Mouse (Mus musculus): ENCODE results near the gene Nfam1. TPM values are rescaled to one million over a fixed set of nuclear protein-coding genes. Genes with fewer than 3 reads are reported as not detected.
A peak's percentile ranks its signal among the peaks of the same experiment; 100 is the strongest.

The Nfam1 gene
- polyA plus RNA-seq, 1 experiment from 2014 or later, result 7.4 TPM

DNA sequence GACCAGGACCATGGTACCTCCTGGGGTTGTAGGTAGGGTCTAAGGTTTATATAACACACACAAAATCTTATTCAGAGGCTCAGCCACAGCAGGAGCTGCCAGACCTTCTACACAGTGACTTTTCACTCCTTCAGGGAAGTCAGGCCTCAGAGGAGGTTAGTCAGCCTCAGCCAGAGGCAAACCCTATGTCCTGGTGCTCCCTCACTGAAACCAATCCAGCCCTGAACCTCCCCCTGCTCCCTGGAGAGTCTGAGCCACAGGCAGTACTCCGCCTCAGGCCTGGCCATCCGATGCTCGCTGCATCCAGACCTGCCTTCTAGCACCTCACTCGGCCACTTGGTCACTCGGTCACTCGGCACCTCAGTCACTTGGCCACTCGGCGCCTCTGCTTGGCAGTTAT is 82.9 kb downstream of the Nfam1 start:
- Histone ChIP-seq H3K27ac (ENCODE audit: low read length) (no peak overlapping the region), H3K27me3 (ENCODE audit: control insufficient read depth, insufficient read depth, low read length) (no peaks in the 10 kb centered on the region; the same call in 1 of the 2 replicates), H3K9me3 (replicated peaks; ENCODE audit: control insufficient read depth, low read length) (no peaks in the 10 kb centered on the region), H3K4me1 (ENCODE audit: control insufficient read depth, insufficient read depth, low read length) (peaks cover 37% of the 10 kb centered on the region), H3K4me2 (ENCODE audit: low read depth, low read length) (no peak overlapping the region), H3K9ac (ENCODE audit: low read length) (no peak overlapping the region; the same call in 1 of the 2 replicates), H3K36me3 (ENCODE audit: control insufficient read depth, insufficient read depth, low read length) (no peaks in the 10 kb centered on the region), H3K4me3 (replicated peaks; ENCODE audit: low read length) (no peak overlapping the region)
- 72% methylated on average over 8 of the region's 8 CpGs for WGBS
- ATAC-seq (ENCODE audit: insufficient read depth, low FRiP score), result no peak

DNA sequence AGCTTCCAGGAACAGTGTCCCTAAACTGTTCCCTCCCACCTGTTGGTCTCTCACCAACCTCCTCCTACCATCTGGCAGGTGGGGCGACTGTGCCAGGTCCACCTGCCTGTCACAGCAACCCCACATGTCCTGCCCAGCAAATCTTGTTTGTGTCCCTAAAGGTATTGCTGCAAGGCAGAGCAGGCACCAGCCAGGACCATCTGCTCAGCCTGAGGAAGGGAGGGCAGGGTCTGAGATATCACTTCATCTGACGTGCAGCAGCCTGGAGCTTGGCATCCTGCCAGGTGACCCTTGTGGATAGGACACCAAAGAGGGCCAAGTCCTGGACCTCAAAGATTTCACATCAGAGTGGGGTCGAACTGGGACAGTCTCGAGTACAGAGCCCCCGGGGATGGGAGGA is 85.7 kb downstream of the Nfam1 start:
- Histone ChIP-seq H3K9me3 (replicated peaks; ENCODE audit: control insufficient read depth, low read length) (no peaks in the 10 kb centered on the region), H3K27ac (ENCODE audit: low read length) (no peak overlapping the region), H3K4me1 (ENCODE audit: control insufficient read depth, insufficient read depth, low read length) (peaks cover 45% of the 10 kb centered on the region), H3K36me3 (ENCODE audit: control insufficient read depth, insufficient read depth, low read length) (no peaks in the 10 kb centered on the region), H3K4me2 (ENCODE audit: low read depth, low read length) (no peak overlapping the region), H3K4me3 (replicated peaks; ENCODE audit: low read length) (no peak overlapping the region), H3K27me3 (ENCODE audit: control insufficient read depth, insufficient read depth, low read length) (no peaks in the 10 kb centered on the region), H3K9ac (ENCODE audit: low read length) (no peak overlapping the region)
- WGBS, result 61% methylated on average over 5 of the region's 5 CpGs
- no peak for ATAC-seq (ENCODE audit: insufficient read depth, low FRiP score)

DNA sequence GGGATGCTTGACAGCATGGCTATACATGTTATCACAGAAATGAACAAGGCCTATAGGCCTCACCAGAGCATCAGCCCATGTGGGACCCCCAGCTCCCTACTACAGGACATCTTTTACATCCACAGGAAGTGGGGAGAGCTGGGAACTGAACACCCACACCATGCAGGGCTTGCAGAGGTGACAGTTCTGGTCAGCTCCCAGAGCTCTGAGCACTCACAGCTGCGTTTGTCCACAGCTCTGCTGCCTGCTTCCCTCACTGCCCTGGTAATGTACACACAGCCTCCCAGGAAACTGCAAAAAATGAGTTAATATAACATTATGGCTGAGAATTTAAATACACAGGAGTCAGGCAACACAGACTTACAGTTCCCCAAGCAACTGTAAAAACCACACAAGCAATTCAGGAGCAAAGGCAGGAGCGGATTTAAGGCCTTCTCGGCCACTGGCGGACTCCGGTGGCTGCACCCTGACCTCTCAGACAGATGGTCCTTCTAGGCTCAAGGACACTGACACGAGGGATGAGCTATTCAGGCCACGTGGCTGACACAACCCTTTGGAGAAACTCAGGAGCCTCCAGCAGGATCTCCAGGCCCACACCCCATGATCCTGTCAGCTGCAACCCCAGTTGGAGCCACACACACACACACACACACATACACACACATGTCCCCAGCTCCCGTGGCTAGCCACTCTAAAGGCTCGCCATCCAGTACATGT is 88.5 kb downstream of the Nfam1 start:
- WGBS, result 45% methylated on average over 9 of the region's 9 CpGs
- H3K4me3 ChIP-seq (replicated peaks; ENCODE audit: low read length), result no peak overlapping the region
- H3K27me3 ChIP-seq (ENCODE audit: control insufficient read depth, insufficient read depth, low read length), result no peaks in the 10 kb centered on the region
- no peak for ATAC-seq (ENCODE audit: insufficient read depth, low FRiP score)
- H3K27ac ChIP-seq (ENCODE audit: low read length), result peak overlapping the region; percentile 48
- H3K4me2 ChIP-seq (ENCODE audit: low read depth, low read length), result no peak overlapping the region
- peaks cover 54% of the 10 kb centered on the region for H3K4me1 ChIP-seq (ENCODE audit: control insufficient read depth, insufficient read depth, low read length)
- H3K9me3 ChIP-seq (replicated peaks; ENCODE audit: control insufficient read depth, low read length), result no peaks in the 10 kb centered on the region
- peak overlapping the region; percentile 37 for H3K9ac ChIP-seq (ENCODE audit: low read length)
- H3K36me3 ChIP-seq (ENCODE audit: control insufficient read depth, insufficient read depth, low read length), result no peaks in the 10 kb centered on the region

Small RNAs within 50 kb of the gene (microRNA-seq; reads per million reads assigned to microRNA genes)
- gene Mir3080, result 10.6 reads per million, percentile 32 among the genes with 10 or more reads in this experiment

Other genes with a start within 250 kb of the Nfam1 start
- 24.4 and 34.2 TPM in 2 replicates for gene Cyp2d26, start 239.0 kb downstream of the Nfam1 start, polyA plus RNA-seq (2015; fragmentation: Nextera tagmentation; extraction: Ambion mirVana)
- gene Tcf20, start 45.4 kb downstream of the Nfam1 start, polyA plus RNA-seq (2015; fragmentation: Nextera tagmentation; extraction: Ambion mirVana), result 7.1 and 8.0 TPM in 2 replicates
- 61.0 and 63.7 TPM in 2 replicates for gene Serhl, start 56.2 kb upstream of the Nfam1 start, polyA plus RNA-seq (2015; fragmentation: Nextera tagmentation; extraction: Ambion mirVana)
- 65.5 and 66.0 TPM in 2 replicates for gene Rrp7a, start 89.5 kb upstream of the Nfam1 start, polyA plus RNA-seq (2015; fragmentation: Nextera tagmentation; extraction: Ambion mirVana)
- 121 and 128 TPM in 2 replicates for gene Poldip3, start 116.1 kb upstream of the Nfam1 start, polyA plus RNA-seq (2015; fragmentation: Nextera tagmentation; extraction: Ambion mirVana)
- gene Cyb5r3, start 139.3 kb upstream of the Nfam1 start, polyA plus RNA-seq (2015; fragmentation: Nextera tagmentation; extraction: Ambion mirVana), result 211 and 262 TPM in 2 replicates
- 15.3 and 16.9 TPM in 2 replicates for gene A4galt, start 218.5 kb upstream of the Nfam1 start, polyA plus RNA-seq (2015; fragmentation: Nextera tagmentation; extraction: Ambion mirVana)

Measured in stomach, embryonic 16.5 days (tissue).